In genomic region chr8:11635012-11635577, GRCm38 (mm10) we compare ENCODE assay signal across 8 mouse cellular contexts. TPM values are rescaled to one million over a fixed set of nuclear protein-coding genes. Genes with fewer than 3 reads are reported as not detected.
DNase-seq lines count a peak whose midpoint lies in the region; ATAC-seq and TF ChIP-seq lines count a peak whose summit lies in the region.

No protein-coding gene starts in this region.

- TF ChIP-seq RAD21 in CH12.LX (IDR thresholded peaks at IDR 0.05; ENCODE audit: low read depth, low read length): no peak

- 0 out of 2 replicates have a peak overlapping the region, but pooled peaks have one; percentile 95 for H3K4me2 ChIP-seq in CH12.LX (ENCODE audit: insufficient read depth, low read depth, poor library complexity, severe bottlenecking)
- H3K4me2 ChIP-seq in heart, embryonic 14.5 days (ENCODE audit: low read length): peak overlapping the region; percentile 77
- H3K4me2 ChIP-seq in liver, embryonic 14.5 days (ENCODE audit: low read depth): peak overlapping the region; percentile 79
- peak overlapping the region; percentile 90 for H3K4me2 ChIP-seq in neural tube, embryonic 12.5 days (replicated peaks)
- peak overlapping the region; percentile 94 for H3K4me2 ChIP-seq in stomach, postnatal 0 days (replicated peaks; ENCODE audit: low read depth)

- dilution Hi-C loops in CH12.LX (cut with MboI; ENCODE audit: extremely low pct_ligation_motif_present, extremely low pct_unique_long_range_greater_than_20kb, low sequenced_read_pairs): no loop called here

- no peaks in the 10 kb centered on the region for H3K27me3 ChIP-seq in CH12.LX (replicated peaks)
- no peaks in the 10 kb centered on the region for H3K27me3 ChIP-seq in heart, embryonic 14.5 days (ENCODE audit: control insufficient read depth, insufficient read depth, low read length)
- H3K27me3 ChIP-seq in liver, embryonic 14.5 days (ENCODE audit: control insufficient read depth, insufficient read depth, low read length): no peaks in the 10 kb centered on the region
- H3K27me3 ChIP-seq in neural tube, embryonic 12.5 days (replicated peaks): no peaks in the 10 kb centered on the region
- no peaks in the 10 kb centered on the region for H3K27me3 ChIP-seq in stomach, postnatal 0 days (ENCODE audit: control insufficient read depth, insufficient read depth, low read length)

- WGBS in heart, embryonic 14.5 days: under 1% methylated on average over 70 of the region's 70 CpGs
- under 1% methylated on average over 67 of the region's 70 CpGs for WGBS in liver, embryonic 14.5 days (ENCODE audit: insufficient replicate concordance)
- WGBS in neural tube, embryonic 12.5 days: under 1% methylated on average over 70 of the region's 70 CpGs
- under 1% methylated on average over 55 of the region's 70 CpGs for WGBS in stomach, postnatal 0 days

- H3K36me3 ChIP-seq in CH12.LX (replicated peaks in 1 of 2; ENCODE audit: control insufficient read depth in 1 of 2, insufficient read depth in 1 of 2, low read length in 1 of 2): peaks cover 16 to 34% of the 10 kb centered on the region in 2 experiments
- H3K36me3 ChIP-seq in heart, embryonic 14.5 days (ENCODE audit: control insufficient read depth, insufficient read depth, low read length): peaks cover 19% of the 10 kb centered on the region
- peaks cover 21% of the 10 kb centered on the region for H3K36me3 ChIP-seq in liver, embryonic 14.5 days (replicated peaks; ENCODE audit: control insufficient read depth, insufficient read depth, low read depth)
- H3K36me3 ChIP-seq in neural tube, embryonic 12.5 days: peaks cover 25% of the 10 kb centered on the region
- H3K36me3 ChIP-seq in stomach, postnatal 0 days (ENCODE audit: control insufficient read depth, insufficient read depth, low read length): peaks cover 6% of the 10 kb centered on the region; the same call in 1 of the 2 replicates

- H3K79me2 ChIP-seq in CH12.LX (replicated peaks; ENCODE audit: control insufficient read depth, extremely low read depth, insufficient read depth, poor library complexity, severe bottlenecking): peaks cover 39% of the 10 kb centered on the region

- in situ Hi-C loops in CH12.LX (cut with MboI; ENCODE audit: low pct_ligation_motif_present, low pct_unique_long_range_greater_than_20kb, low sequenced_read_pairs): no loop called here

- peaks cover 2 to 28% of the 10 kb centered on the region in 2 experiments; a peak in 3 of 4 replicates for H3K4me1 ChIP-seq in CH12.LX (ENCODE audit: control insufficient read depth in 1 of 2, insufficient read depth in 2 of 2)
- peaks cover 5% of the 10 kb centered on the region; the same call in 1 of the 2 replicates for H3K4me1 ChIP-seq in brown adipose tissue, adult 24 weeks (ENCODE audit: control insufficient read depth, insufficient read depth, insufficient read length, low read length)
- peaks cover 9 to 39% of the 10 kb centered on the region in 2 experiments for H3K4me1 ChIP-seq in heart, embryonic 14.5 days (ENCODE audit: control insufficient read depth in 2 of 2, insufficient read depth in 2 of 2, low read length in 2 of 2)
- peaks cover 13 to 17% of the 10 kb centered on the region in 2 experiments for H3K4me1 ChIP-seq in liver, embryonic 14.5 days (replicated peaks; ENCODE audit: control insufficient read depth in 2 of 2, insufficient read depth in 2 of 2, low read length in 1 of 2)
- H3K4me1 ChIP-seq in neural tube, embryonic 12.5 days: peaks cover 28% of the 10 kb centered on the region
- no peaks in the 10 kb centered on the region; the same call in 1 of the 2 replicates for H3K4me1 ChIP-seq in stomach, postnatal 0 days (replicated peaks; ENCODE audit: control insufficient read depth, insufficient read depth)

- H3K9me3 ChIP-seq in CH12.LX (replicated peaks; ENCODE audit: low read length): no peaks in the 10 kb centered on the region
- H3K9me3 ChIP-seq in heart, embryonic 14.5 days (ENCODE audit: control insufficient read depth, low read length): no peaks in the 10 kb centered on the region
- H3K9me3 ChIP-seq in liver, embryonic 14.5 days (ENCODE audit: control insufficient read depth, low read length): no peaks in the 10 kb centered on the region
- H3K9me3 ChIP-seq in neural tube, embryonic 12.5 days: no peaks in the 10 kb centered on the region
- no peaks in the 10 kb centered on the region for H3K9me3 ChIP-seq in stomach, postnatal 0 days (ENCODE audit: control insufficient read depth, low read length)

- TF ChIP-seq POLR2A in CH12.LX (IDR thresholded peaks at IDR 0.05; ENCODE audit: low read depth, low read length): peak; percentile 66; the same call in 1 of the 2 replicates

- H3K9ac ChIP-seq in CH12.LX (ENCODE audit: insufficient read depth, low read depth): peak overlapping the region; percentile 77
- peak overlapping the region; percentile 99 for H3K9ac ChIP-seq in heart, embryonic 14.5 days (ENCODE audit: low read length)
- peak overlapping the region; percentile 77 for H3K9ac ChIP-seq in liver, embryonic 14.5 days (replicated peaks)
- peak overlapping the region; percentile 89 for H3K9ac ChIP-seq in neural tube, embryonic 12.5 days
- H3K9ac ChIP-seq in stomach, postnatal 0 days (ENCODE audit: low read length): peak overlapping the region; percentile 84

- peak; percentile 35 for ATAC-seq in erythroid progenitor cell, adult 5-6 weeks (replicated peaks; ENCODE audit: low FRiP score, poor library complexity, severe bottlenecking)
- ATAC-seq in heart, embryonic 14.5 days (ENCODE audit: insufficient number of reproducible peaks, insufficient read depth, low FRiP score, low read depth): peak; percentile 67
- ATAC-seq in liver, embryonic 14.5 days (ENCODE audit: insufficient read depth): peak; percentile 52
- peak; percentile 90 for ATAC-seq in neural tube, embryonic 12.5 days (ENCODE audit: low FRiP score, low read depth)
- peak; percentile 61 for ATAC-seq in stomach, postnatal 0 days (ENCODE audit: low FRiP score, low TSS enrichment)

- H3K27ac ChIP-seq in CH12.LX (ENCODE audit: insufficient read depth, low read depth): peak overlapping the region; percentile 93
- peak overlapping the region; percentile 50 for H3K27ac ChIP-seq in brown adipose tissue, adult 24 weeks (replicated peaks; ENCODE audit: low read depth, low read length)
- peak overlapping the region; percentile 92 to 98 for H3K27ac ChIP-seq in heart, embryonic 14.5 days (replicated peaks in 1 of 2; ENCODE audit: control insufficient read depth in 1 of 2, insufficient read depth in 1 of 2, low read depth in 2 of 2, low read length in 2 of 2)
- H3K27ac ChIP-seq in liver, embryonic 14.5 days: peak overlapping the region; percentile 56
- peak overlapping the region; percentile 88 for H3K27ac ChIP-seq in neural tube, embryonic 12.5 days
- peak overlapping the region; percentile 97 for H3K27ac ChIP-seq in stomach, postnatal 0 days (replicated peaks)

- peak overlapping the region; percentile 95 to 98 (median 97) for H3K4me3 ChIP-seq in CH12.LX (replicated peaks in 1 of 3; ENCODE audit: low read depth in 2 of 3, low read length in 2 of 3, poor library complexity in 1 of 3)
- peak overlapping the region; percentile 86 for H3K4me3 ChIP-seq in brown adipose tissue, adult 24 weeks (ENCODE audit: insufficient read depth, low read depth, low read length)
- peak overlapping the region; percentile 74 to 98 for H3K4me3 ChIP-seq in heart, embryonic 14.5 days (ENCODE audit: control insufficient read depth in 1 of 2, insufficient read depth in 1 of 2, low read depth in 1 of 2, low read length in 2 of 2)
- H3K4me3 ChIP-seq in liver, embryonic 14.5 days (ENCODE audit: insufficient read depth in 1 of 2, low read depth in 2 of 2, low read length in 2 of 2): peak overlapping the region; percentile 73 to 76
- H3K4me3 ChIP-seq in neural tube, embryonic 12.5 days: peak overlapping the region; percentile 78
- peak overlapping the region; percentile 98 for H3K4me3 ChIP-seq in stomach, postnatal 0 days (ENCODE audit: low read depth, low read length)

- no peak for TF ChIP-seq CTCF in CH12.LX (conservative IDR thresholded peaks at IDR 0.05 in 1 of 2, IDR thresholded peaks at IDR 0.05 in 1 of 2; ENCODE audit: low read depth in 2 of 2, low read length in 2 of 2)
- TF ChIP-seq CTCF in liver, embryonic 14.5 days (IDR thresholded peaks at IDR 0.05; ENCODE audit: low read depth): no peak; the same call in 1 of the 2 replicates
- TF ChIP-seq CTCF in stomach, postnatal 0 days (IDR thresholded peaks at IDR 0.05; ENCODE audit: low read depth): no peak; the same call in 1 of the 2 replicates

- no peak for TF ChIP-seq EP300 in CH12.LX (IDR thresholded peaks at IDR 0.05; ENCODE audit: low read length)
- TF ChIP-seq EP300 in liver, embryonic 14.5 days (IDR thresholded peaks at IDR 0.05; ENCODE audit: low read depth): no peak
- TF ChIP-seq EP300 in stomach, postnatal 0 days (optimal IDR thresholded peaks at IDR 0.05): no peak

- DNase-seq in CH12.LX (ENCODE audit: extremely low read depth): peak; percentile 86
- DNase-seq in kidney, postnatal 14 days: peak; percentile 94
- peak; percentile 66 to 68 (median 66) for DNase-seq in liver, embryonic 14.5 days (ENCODE audit: low read depth in 3 of 3, low spot score in 3 of 3)
- peak; percentile 83 for DNase-seq in stomach, postnatal 0 days (ENCODE audit: low spot score)

TF ChIP-seq in CH12.LX, 34 proteins besides CTCF, POLR2A, EP300 and RAD21 (continues in another document):
- TF ChIP-seq MXI1 (IDR thresholded peaks at IDR 0.05; ENCODE audit: low read depth, low read length): peak; percentile 69
- no peak for TF ChIP-seq TCF12 (IDR thresholded peaks at IDR 0.05; ENCODE audit: low read depth, low read length)
- no peak for TF ChIP-seq JUN (IDR thresholded peaks at IDR 0.05; ENCODE audit: insufficient read depth, low read depth, low read length)
- peak; percentile 27; the same call in 1 of the 2 replicates for TF ChIP-seq CHD2 (IDR thresholded peaks at IDR 0.05; ENCODE audit: low read length)
- no peak for TF ChIP-seq TBP (conservative IDR thresholded peaks at IDR 0.05; ENCODE audit: low read depth, low read length)
- TF ChIP-seq NELFE (IDR thresholded peaks at IDR 0.05; ENCODE audit: low read depth, low read length): no peak
- no peak for TF ChIP-seq MYC (IDR thresholded peaks at IDR 0.05; ENCODE audit: low read depth, low read length)

RNA-seq across cellular contexts. Expression of gene Ankrd10, which starts 0.5 kb away (rescaled TPM):
- 39.0 and 50.4 TPM in 2 replicates for total RNA-seq in CH12.LX (2012; rRNA removed)
- 46.9 and 59.5 TPM in 2 replicates for total RNA-seq in CH12.LX (2014; rRNA removed)
- 32.8 and 36.9 TPM in 2 replicates for polyA plus RNA-seq in CH12.LX (2012; ENCODE audit: insufficient read length, low read depth)
- 4.5 and 10.3 TPM in 2 replicates for polyA plus RNA-seq in brown adipose tissue, adult 24 weeks (2012; ENCODE audit: insufficient read depth, insufficient read length, missing spikeins)
- total RNA-seq in erythroid progenitor cell, adult 5-6 weeks (2015; ENCODE audit: low replicate concordance): 10.1 and 30.2 TPM in 2 replicates
- 6.4 and 11.2 TPM in 2 replicates for total RNA-seq in erythroid progenitor cell, adult 5-6 weeks (2017; ENCODE audit: low replicate concordance)
- 69.1 and 73.8 TPM in 2 replicates for polyA plus RNA-seq in heart, embryonic 14.5 days (2014; fragmentation: Nextera tagmentation; extraction: Ambion mirVana)
- 24.8 and 25.3 TPM in 2 replicates for polyA plus RNA-seq in liver, embryonic 14.5 days (2012; rRNA removed)
- 17.6 and 21.8 TPM in 2 replicates for polyA plus RNA-seq in liver, embryonic 14.5 days (2014; fragmentation: Nextera tagmentation; extraction: Ambion mirVana)
- 101 and 103 TPM in 2 replicates for polyA plus RNA-seq in neural tube, embryonic 12.5 days (2016; fragmentation: Nextera tagmentation; extraction: Ambion mirVana)
- 27.9 and 29.3 TPM in 2 replicates for polyA plus RNA-seq in stomach, postnatal 0 days (2015; fragmentation: Nextera tagmentation; extraction: Ambion mirVana)

Comparison
In these comparisons a context has a peak if more than half of its experiments do, and no peak if none do; other contexts are left out.
1. Peak in every context shown above with its lines: DNase-seq, ATAC-seq, H3K4me3 ChIP-seq and H3K27ac ChIP-seq.
2. ATAC-seq: peak in every context shown above with its lines; median percentile 90 in neural tube, embryonic 12.5 days; 67 in heart, embryonic 14.5 days; 61 in stomach, postnatal 0 days; 52 in liver, embryonic 14.5 days; 35 in erythroid progenitor cell, adult 5-6 weeks.